Mouse (Mus musculus): ENCODE measurements at regions not wholly inside any gene's neighbourhood (a gene's known extent, or its start where the extent isn't known, plus 50 kb on each side); places are given as distances from the start of the nearest gene placed in this dataset.

DNA sequence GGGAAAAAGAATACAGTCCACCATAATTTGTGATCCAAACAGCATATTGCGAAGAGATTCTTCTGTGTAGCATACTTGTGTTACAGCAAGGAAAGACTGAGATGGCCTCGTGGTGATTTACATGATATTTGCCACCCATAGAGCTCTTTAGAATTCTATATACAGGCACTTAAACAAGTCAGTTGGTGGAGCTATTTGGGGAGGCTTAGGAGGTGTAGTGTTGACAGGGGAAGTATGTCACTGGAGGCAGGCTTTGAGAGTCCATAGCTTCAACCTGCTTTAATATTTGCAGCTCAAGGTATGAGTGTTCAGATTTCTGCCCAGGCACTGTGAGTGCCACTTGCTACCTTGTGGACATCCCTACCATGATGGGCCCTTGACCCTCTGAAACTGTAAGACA, 187.3 kb downstream of the Ostf1 start:
- no peak overlapping the region for H3K4me3 ChIP-seq (ENCODE audit: low read depth, low read length)
- ATAC-seq (ENCODE audit: insufficient read depth, low FRiP score, low TSS enrichment) = no peak

DNA sequence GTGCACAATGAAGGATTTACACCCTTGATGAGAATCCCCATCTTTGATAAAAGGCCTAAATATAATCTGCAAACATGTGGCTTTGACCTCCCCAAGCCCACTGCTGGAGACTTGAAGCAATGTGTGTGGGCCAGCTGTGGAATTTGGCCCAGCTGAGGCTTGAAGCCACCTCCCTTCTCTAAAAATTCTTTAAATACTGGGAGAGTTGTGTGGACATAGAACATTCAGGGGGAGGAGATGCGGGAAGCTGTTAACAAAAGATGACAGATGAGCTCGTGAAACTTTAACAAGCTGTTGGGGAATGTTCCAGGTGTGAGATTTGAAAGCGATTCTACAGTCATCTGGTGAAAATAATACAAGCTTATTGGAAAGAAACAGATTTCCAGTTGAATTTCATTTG, 195.3 kb downstream of the Ostf1 start:
- no peak for ATAC-seq (ENCODE audit: insufficient read depth, low FRiP score, low TSS enrichment)
- Histone ChIP-seq H3K4me1 (ENCODE audit: control insufficient read depth, insufficient read depth, low read length) (no peaks in the 10 kb centered on the region), H3K4me3 (ENCODE audit: low read depth, low read length) (no peak overlapping the region), H3K27me3 (ENCODE audit: control insufficient read depth, insufficient read depth, low read length) (no peaks in the 10 kb centered on the region), H3K9me3 (ENCODE audit: control insufficient read depth, low read length) (no peaks in the 10 kb centered on the region), H3K4me2 (ENCODE audit: low read depth) (no peak overlapping the region), H3K27ac (ENCODE audit: low read depth, low read length) (no peak overlapping the region), H3K9ac (ENCODE audit: low read length) (no peak overlapping the region), H3K36me3 (ENCODE audit: control insufficient read depth, insufficient read depth, low read length) (no peaks in the 10 kb centered on the region)
- DNase-seq (ENCODE audit: low spot score) = peak; percentile 24
- WGBS = 52% methylated on average over 3 of the region's 3 CpGs

More for the DNA sequence above, 187.3 kb downstream of the Ostf1 start:
- WGBS = 81% methylated on average over 2 of the region's 2 CpGs
- no peak overlapping the region for H3K27ac ChIP-seq (ENCODE audit: low read depth, low read length)
- no peak for DNase-seq (ENCODE audit: low spot score)
- H3K4me1 ChIP-seq (ENCODE audit: control insufficient read depth, insufficient read depth, low read length) = no peaks in the 10 kb centered on the region
- no peaks in the 10 kb centered on the region for H3K36me3 ChIP-seq (ENCODE audit: control insufficient read depth, insufficient read depth, low read length)
- H3K9ac ChIP-seq (ENCODE audit: low read length) = no peak overlapping the region
- H3K27me3 ChIP-seq (ENCODE audit: control insufficient read depth, insufficient read depth, low read length) = no peaks in the 10 kb centered on the region
- H3K9me3 ChIP-seq (ENCODE audit: control insufficient read depth, low read length) = no peaks in the 10 kb centered on the region
- no peak overlapping the region for H3K4me2 ChIP-seq (ENCODE audit: low read depth)

DNA sequence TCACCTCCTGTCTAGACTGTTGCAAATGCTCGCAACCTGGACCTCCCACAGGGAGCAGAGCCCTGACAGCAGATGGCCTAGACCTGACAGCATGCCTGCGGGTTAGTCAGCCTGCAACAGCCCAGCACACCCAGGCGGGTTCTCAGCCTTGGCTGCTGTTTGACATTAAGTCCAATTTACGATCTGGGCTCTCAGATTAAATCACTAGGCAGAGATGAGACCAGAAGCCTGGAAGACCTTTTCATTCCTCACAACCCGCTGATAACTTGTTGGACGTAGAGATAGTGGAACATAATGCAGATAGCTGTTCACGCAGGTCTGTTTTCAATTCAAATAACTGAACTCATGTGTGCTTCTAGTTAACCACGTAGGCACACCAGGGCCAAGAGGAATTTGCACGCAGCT, 211.2 kb downstream of the Ostf1 start:
- Histone ChIP-seq H3K4me3 (ENCODE audit: low read depth, low read length) (no peak overlapping the region), H3K9me3 (ENCODE audit: control insufficient read depth, low read length) (no peaks in the 10 kb centered on the region), H3K27me3 (ENCODE audit: control insufficient read depth, insufficient read depth, low read length) (no peaks in the 10 kb centered on the region), H3K27ac (ENCODE audit: low read depth, low read length) (no peak overlapping the region), H3K4me2 (ENCODE audit: low read depth) (no peak overlapping the region), H3K4me1 (ENCODE audit: control insufficient read depth, insufficient read depth, low read length) (no peaks in the 10 kb centered on the region), H3K36me3 (ENCODE audit: control insufficient read depth, insufficient read depth, low read length) (no peaks in the 10 kb centered on the region), H3K9ac (ENCODE audit: low read length) (no peak overlapping the region)
- 57% methylated on average over 9 of the region's 9 CpGs for WGBS
- peak; percentile 16 for DNase-seq (ENCODE audit: low spot score)
- ATAC-seq (ENCODE audit: insufficient read depth, low FRiP score, low TSS enrichment) = no peak

DNA sequence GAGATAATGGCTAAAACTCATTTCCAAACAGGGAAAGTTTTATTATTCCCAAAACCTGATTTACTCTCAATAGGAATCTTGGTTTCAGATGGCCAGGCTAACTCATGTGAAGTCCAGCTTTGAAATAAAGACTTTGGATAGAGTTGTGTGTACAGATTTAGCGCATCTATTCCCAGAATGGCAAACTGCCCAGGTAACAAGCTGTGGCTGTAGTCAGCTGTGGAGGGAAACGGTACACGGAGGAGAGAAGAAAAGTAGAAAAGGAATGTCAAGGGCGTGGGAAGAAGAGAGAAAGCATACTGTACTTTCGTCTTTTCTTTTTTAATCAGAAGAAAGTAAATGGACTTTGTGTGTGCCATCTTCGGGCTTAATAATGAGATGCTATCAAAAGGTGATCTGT, 213.1 kb downstream of the Ostf1 start:
- no peak for ATAC-seq (ENCODE audit: insufficient read depth, low FRiP score, low TSS enrichment)
- WGBS = 92% methylated on average over 6 of the region's 6 CpGs
- no peak overlapping the region for H3K4me2 ChIP-seq (ENCODE audit: low read depth)

DNA sequence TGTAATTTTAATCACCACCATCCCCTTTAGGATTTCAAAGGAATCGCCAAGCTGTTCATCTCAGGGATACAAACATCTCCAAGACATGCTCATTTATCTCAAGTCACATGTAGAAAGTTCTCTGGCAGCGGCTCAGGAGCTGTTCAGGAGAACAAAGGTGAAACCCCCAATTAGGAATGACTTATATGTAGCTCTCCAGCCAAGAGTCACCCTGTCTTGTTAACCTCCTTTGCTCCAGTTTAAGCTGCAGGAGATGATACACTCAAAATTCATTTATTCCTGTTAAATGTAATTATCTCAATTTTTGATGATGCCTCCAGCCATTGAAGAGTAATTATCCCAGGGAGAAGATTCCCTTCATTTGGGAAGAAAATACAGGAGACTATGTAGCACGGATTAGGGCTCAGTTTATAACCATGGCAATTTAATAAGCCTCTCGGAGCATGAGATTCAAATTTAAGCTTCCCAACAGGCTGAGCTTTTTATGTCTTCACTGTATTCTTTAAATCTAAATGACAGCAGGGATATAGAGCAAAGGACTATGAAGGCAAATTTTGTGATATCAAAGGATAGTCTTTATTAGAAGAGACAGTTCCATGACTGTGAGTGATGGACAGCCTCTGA, 254.0 kb downstream of the Ostf1 start:
- 82% methylated on average over 4 of the region's 4 CpGs for WGBS
- no peak overlapping the region for H3K4me2 ChIP-seq (ENCODE audit: low read depth)
- no peak overlapping the region for H3K4me3 ChIP-seq (ENCODE audit: low read depth, low read length)
- DNase-seq (ENCODE audit: low spot score) (no peak), ATAC-seq (ENCODE audit: insufficient read depth, low FRiP score, low TSS enrichment) (no peak)
- H3K9me3 ChIP-seq (ENCODE audit: control insufficient read depth, low read length) = no peaks in the 10 kb centered on the region
- no peak overlapping the region for H3K9ac ChIP-seq (ENCODE audit: low read length)
- no peak overlapping the region for H3K27ac ChIP-seq (ENCODE audit: low read depth, low read length)
- H3K4me1 ChIP-seq (ENCODE audit: control insufficient read depth, insufficient read depth, low read length) = no peaks in the 10 kb centered on the region
- H3K36me3 ChIP-seq (ENCODE audit: control insufficient read depth, insufficient read depth, low read length) = no peaks in the 10 kb centered on the region
- no peaks in the 10 kb centered on the region for H3K27me3 ChIP-seq (ENCODE audit: control insufficient read depth, insufficient read depth, low read length)

More for the DNA sequence above, 213.1 kb downstream of the Ostf1 start:
- Histone ChIP-seq H3K9me3 (ENCODE audit: control insufficient read depth, low read length) (no peaks in the 10 kb centered on the region), H3K36me3 (ENCODE audit: control insufficient read depth, insufficient read depth, low read length) (no peaks in the 10 kb centered on the region), H3K27me3 (ENCODE audit: control insufficient read depth, insufficient read depth, low read length) (no peaks in the 10 kb centered on the region), H3K27ac (ENCODE audit: low read depth, low read length) (no peak overlapping the region), H3K4me3 (ENCODE audit: low read depth, low read length) (no peak overlapping the region), H3K4me1 (ENCODE audit: control insufficient read depth, insufficient read depth, low read length) (no peaks in the 10 kb centered on the region), H3K9ac (ENCODE audit: low read length) (no peak overlapping the region)
- no peak for DNase-seq (ENCODE audit: low spot score)

DNA sequence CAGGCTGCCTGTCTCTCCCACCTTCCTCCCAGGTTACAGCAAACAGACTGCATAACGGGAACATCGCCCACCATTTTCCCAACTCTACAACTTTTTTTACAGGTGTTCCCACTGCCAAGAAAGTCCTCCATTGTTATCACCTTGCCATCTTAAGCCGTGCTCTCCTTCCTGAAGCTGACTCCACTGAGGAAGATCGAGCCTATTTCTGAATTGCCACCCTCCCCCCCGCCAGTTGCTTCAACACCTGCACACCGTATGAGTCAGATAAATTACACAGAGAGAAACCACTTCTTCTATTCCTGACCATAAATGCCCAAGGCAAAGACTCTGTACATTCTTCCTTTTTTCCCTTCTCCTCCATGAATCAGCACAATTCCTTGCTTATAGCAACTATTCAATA, 263.0 kb downstream of the Ostf1 start:
- Histone ChIP-seq H3K36me3 (ENCODE audit: control insufficient read depth, insufficient read depth, low read length) (no peaks in the 10 kb centered on the region), H3K27me3 (ENCODE audit: control insufficient read depth, insufficient read depth, low read length) (no peaks in the 10 kb centered on the region), H3K9me3 (ENCODE audit: control insufficient read depth, low read length) (no peaks in the 10 kb centered on the region), H3K4me3 (ENCODE audit: low read depth, low read length) (no peak overlapping the region), H3K4me2 (ENCODE audit: low read depth) (no peak overlapping the region), H3K4me1 (ENCODE audit: control insufficient read depth, insufficient read depth, low read length) (no peaks in the 10 kb centered on the region), H3K9ac (ENCODE audit: low read length) (no peak overlapping the region), H3K27ac (ENCODE audit: low read depth, low read length) (no peak overlapping the region)
- WGBS = 92% methylated on average over 6 of the region's 6 CpGs
- ATAC-seq (ENCODE audit: insufficient read depth, low FRiP score, low TSS enrichment) (no peak), DNase-seq (ENCODE audit: low spot score) (no peak)

DNA sequence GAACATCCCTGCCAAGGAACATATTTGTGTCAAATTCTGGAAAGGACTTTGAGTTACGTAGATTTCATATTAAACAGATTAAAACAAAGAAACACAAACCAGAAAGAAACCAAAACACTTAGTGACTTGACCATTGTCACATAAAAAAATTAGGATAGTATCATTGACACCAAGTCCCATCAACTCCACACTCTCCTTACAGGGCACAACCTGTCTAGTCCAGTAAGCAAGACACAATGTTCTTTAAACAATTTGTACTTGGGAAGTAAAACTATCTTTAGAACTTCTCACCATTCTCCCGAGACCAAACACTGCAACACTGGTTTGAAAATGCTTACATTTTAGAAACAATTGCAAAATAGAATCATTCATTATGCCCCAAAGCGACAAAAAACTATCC, 277.7 kb downstream of the Ostf1 start:
- no peak overlapping the region for H3K4me3 ChIP-seq (ENCODE audit: low read depth, low read length)
- no peaks in the 10 kb centered on the region for H3K9me3 ChIP-seq (ENCODE audit: control insufficient read depth, low read length)
- DNase-seq (ENCODE audit: low spot score) = no peak
- no peaks in the 10 kb centered on the region for H3K36me3 ChIP-seq (ENCODE audit: control insufficient read depth, insufficient read depth, low read length)
- no peaks in the 10 kb centered on the region for H3K4me1 ChIP-seq (ENCODE audit: control insufficient read depth, insufficient read depth, low read length)
- H3K4me2 ChIP-seq (ENCODE audit: low read depth) = no peak overlapping the region
- ATAC-seq (ENCODE audit: insufficient read depth, low FRiP score, low TSS enrichment) = no peak
- no peak overlapping the region for H3K27ac ChIP-seq (ENCODE audit: low read depth, low read length)
- H3K9ac ChIP-seq (ENCODE audit: low read length) = no peak overlapping the region
- 92% methylated on average over 3 of the region's 3 CpGs for whole genome bisulfite sequencing
- no peaks in the 10 kb centered on the region for H3K27me3 ChIP-seq (ENCODE audit: control insufficient read depth, insufficient read depth, low read length)

DNA sequence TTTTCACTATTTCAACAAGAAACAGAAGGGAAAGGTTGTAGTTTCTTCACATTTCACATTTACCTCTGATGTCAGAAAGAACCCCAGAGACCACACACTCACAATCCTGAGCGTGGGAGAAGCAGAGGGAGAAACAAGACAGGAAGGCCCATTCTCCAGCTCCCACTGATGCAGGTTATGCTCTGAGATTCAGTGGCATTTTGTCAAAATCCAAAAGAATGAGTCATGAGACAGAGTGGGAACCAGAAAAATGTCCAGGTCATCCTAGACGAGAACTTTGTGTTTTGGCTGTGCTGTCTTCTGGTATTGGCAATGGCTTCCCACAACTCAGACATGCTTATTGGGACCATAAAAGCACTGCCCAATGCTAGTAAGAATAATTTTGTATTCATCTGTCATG, 285.9 kb downstream of the Ostf1 start:
- no peaks in the 10 kb centered on the region for H3K36me3 ChIP-seq (ENCODE audit: control insufficient read depth, insufficient read depth, low read length)
- no peak for ATAC-seq (ENCODE audit: insufficient read depth, low FRiP score, low TSS enrichment)
- no peak overlapping the region for H3K4me2 ChIP-seq (ENCODE audit: low read depth)
- no peaks in the 10 kb centered on the region for H3K4me1 ChIP-seq (ENCODE audit: control insufficient read depth, insufficient read depth, low read length)
- WGBS = 83% methylated on average over 2 of the region's 2 CpGs
- H3K9ac ChIP-seq (ENCODE audit: low read length) = no peak overlapping the region
- H3K27me3 ChIP-seq (ENCODE audit: control insufficient read depth, insufficient read depth, low read length) = no peaks in the 10 kb centered on the region
- no peak for DNase-seq (ENCODE audit: low spot score)
- H3K27ac ChIP-seq (ENCODE audit: low read depth, low read length) = no peak overlapping the region
- no peaks in the 10 kb centered on the region for H3K9me3 ChIP-seq (ENCODE audit: control insufficient read depth, low read length)
- no peak overlapping the region for H3K4me3 ChIP-seq (ENCODE audit: low read depth, low read length)

DNA sequence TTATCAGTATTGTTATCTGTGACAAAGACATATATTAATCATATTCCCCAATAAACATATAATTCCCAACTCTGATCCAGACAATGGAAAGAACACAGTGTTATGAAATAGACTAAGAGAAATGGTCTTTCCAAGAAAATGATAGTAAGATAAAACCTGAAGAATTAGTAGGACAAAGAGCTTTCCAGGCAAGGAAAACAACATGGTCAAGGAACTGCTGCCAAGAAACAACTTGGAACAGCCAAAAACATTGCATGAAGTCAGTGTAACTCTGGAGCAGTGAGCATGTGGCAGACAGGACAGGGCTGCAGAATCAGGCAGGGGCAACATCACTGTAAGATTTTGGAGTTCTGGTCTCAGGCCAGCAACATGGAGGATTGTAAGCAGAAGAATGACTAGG, 288.0 kb downstream of the Ostf1 start:
- DNase-seq (ENCODE audit: low spot score) = no peak
- H3K9me3 ChIP-seq (ENCODE audit: control insufficient read depth, low read length) = no peaks in the 10 kb centered on the region
- no peak overlapping the region for H3K4me2 ChIP-seq (ENCODE audit: low read depth)
- H3K9ac ChIP-seq (ENCODE audit: low read length) = no peak overlapping the region
- no peaks in the 10 kb centered on the region for H3K4me1 ChIP-seq (ENCODE audit: control insufficient read depth, insufficient read depth, low read length)
- no peak for ATAC-seq (ENCODE audit: insufficient read depth, low FRiP score, low TSS enrichment)
- no peak overlapping the region for H3K27ac ChIP-seq (ENCODE audit: low read depth, low read length)
- H3K36me3 ChIP-seq (ENCODE audit: control insufficient read depth, insufficient read depth, low read length) = no peaks in the 10 kb centered on the region
- no peaks in the 10 kb centered on the region for H3K27me3 ChIP-seq (ENCODE audit: control insufficient read depth, insufficient read depth, low read length)
- no peak overlapping the region for H3K4me3 ChIP-seq (ENCODE audit: low read depth, low read length)

Measured in neural tube, embryonic 11.5 days (tissue).